Comparison of ENCODE assay signal across 28 mouse cellular contexts in genomic region chr16:74664337-74664736, GRCm38 (mm10).
"Had no signal": no experiment of that assay in that cellular context is flagged by ENCODE, and none has a peak within 500 bp of the region (broad histone marks: within the 10 kb centered on the region; RNA-seq: fewer than 3 reads in every experiment).

No protein-coding gene starts in this region.

- H3K9ac ChIP-seq: embryonic facial prominence, embryonic 12.5 days; embryonic facial prominence, embryonic 13.5 days; embryonic facial prominence, embryonic 15.5 days; forebrain, embryonic 12.5 days; forebrain, embryonic 13.5 days; forebrain, embryonic 15.5 days; forebrain, postnatal 0 days had no signal

- H3K9me3 ChIP-seq: embryonic facial prominence, embryonic 10.5 days; embryonic facial prominence, embryonic 12.5 days; embryonic facial prominence, embryonic 13.5 days; embryonic facial prominence, embryonic 15.5 days; forebrain, embryonic 10.5 days; forebrain, embryonic 12.5 days; forebrain, embryonic 13.5 days; forebrain, embryonic 15.5 days had no signal

- H3K4me1 ChIP-seq: embryonic facial prominence, embryonic 10.5 days; embryonic facial prominence, embryonic 12.5 days; embryonic facial prominence, embryonic 13.5 days; embryonic facial prominence, embryonic 15.5 days; forebrain, embryonic 10.5 days; forebrain, embryonic 12.5 days; forebrain, embryonic 13.5 days; forebrain, embryonic 15.5 days had no signal

- H3K4me2 ChIP-seq: embryonic facial prominence, embryonic 12.5 days; embryonic facial prominence, embryonic 13.5 days; embryonic facial prominence, embryonic 15.5 days; forebrain, embryonic 12.5 days; forebrain, embryonic 13.5 days; forebrain, embryonic 15.5 days had no signal

- DNase-seq: cerebellum, adult 8-10 months; cerebellum, adult 9-10 months; cerebellum, adult 9-11 months; cerebellum, postnatal 10 days; cerebellum, postnatal 14 days; cerebellum, postnatal 25 days; cerebellum, postnatal 36 days; embryo, embryonic 11 days; forebrain, postnatal 0 days; gastrocnemius, adult 2 months; gastrocnemius, postnatal 10 days; gastrocnemius, postnatal 14 days; gastrocnemius, postnatal 25 days; gastrocnemius, postnatal 36 days; heart, adult 11 months; heart, adult 18-20 months; heart, adult 2 months had no signal

- H3K4me3 ChIP-seq: embryonic facial prominence, embryonic 10.5 days; embryonic facial prominence, embryonic 12.5 days; embryonic facial prominence, embryonic 13.5 days; embryonic facial prominence, embryonic 15.5 days; erythroblast, embryonic 14.5 days; forebrain, embryonic 10.5 days; forebrain, embryonic 12.5 days; forebrain, embryonic 13.5 days; forebrain, embryonic 15.5 days; gastrocnemius, adult 2 months; heart, adult 2 months had no signal

- H3K36me3 ChIP-seq: embryonic facial prominence, embryonic 10.5 days; embryonic facial prominence, embryonic 12.5 days; embryonic facial prominence, embryonic 13.5 days; embryonic facial prominence, embryonic 15.5 days; forebrain, embryonic 10.5 days; forebrain, embryonic 12.5 days; forebrain, embryonic 15.5 days had no signal

- H3K27ac ChIP-seq: embryonic facial prominence, embryonic 10.5 days; embryonic facial prominence, embryonic 12.5 days; embryonic facial prominence, embryonic 13.5 days; embryonic facial prominence, embryonic 15.5 days; forebrain, embryonic 10.5 days; forebrain, embryonic 12.5 days; forebrain, embryonic 13.5 days; forebrain, embryonic 15.5 days; gastrocnemius, adult 2 months; heart, adult 2 months had no signal

- H3K27me3 ChIP-seq: embryonic facial prominence, embryonic 12.5 days; embryonic facial prominence, embryonic 13.5 days; embryonic facial prominence, embryonic 15.5 days; forebrain, embryonic 12.5 days; forebrain, embryonic 13.5 days; forebrain, embryonic 15.5 days had no signal

- ATAC-seq: forebrain, embryonic 13.5 days; forebrain, embryonic 14.5 days; forebrain, embryonic 15.5 days; forebrain, embryonic 16.5 days; forebrain, postnatal 0 days had no signal
